Comparison of ENCODE assay signal across 20 mouse cellular contexts in the genomic region with DNA sequence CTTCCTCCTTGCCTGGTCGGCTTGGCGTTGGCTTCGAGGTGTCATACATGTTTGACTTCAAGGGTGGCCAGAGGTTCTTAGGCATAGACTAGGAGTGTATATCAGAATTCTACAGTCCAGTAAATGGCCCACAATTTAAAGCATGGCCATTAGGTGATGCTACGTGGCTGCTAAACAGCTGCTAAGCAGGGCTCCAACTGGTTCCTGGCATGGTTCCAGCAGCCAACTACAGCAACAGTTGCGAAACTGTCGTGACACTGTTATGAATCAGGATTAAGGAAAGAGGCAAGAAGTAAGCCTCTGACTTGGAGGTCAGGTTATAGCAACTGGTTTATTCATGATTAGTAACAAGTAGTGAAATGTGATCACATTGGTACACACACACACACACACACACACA.
"Had no signal": no experiment of that assay in that cellular context is flagged by ENCODE, and none has a peak within 500 bp of the region (broad histone marks: within the 10 kb centered on the region; RNA-seq: fewer than 3 reads in every experiment).

No protein-coding gene starts in this region.

- H3K27me3 ChIP-seq: limb, embryonic 13.5 days; lung, embryonic 15.5 days; neural tube, embryonic 13.5 days; stomach, embryonic 15.5 days had no signal

- H3K36me3 ChIP-seq: limb, embryonic 10.5 days; limb, embryonic 13.5 days; lung, embryonic 15.5 days; neural tube, embryonic 13.5 days; stomach, embryonic 15.5 days had no signal

- ATAC-seq: liver, postnatal 0 days had no signal

- DNase-seq: kidney, adult 8-10 months; kidney, postnatal 25 days; layer of hippocampus, adult 9-11 months; liver; liver, postnatal 0 days; lung, postnatal 10 days; lung, postnatal 4 days; midbrain, embryonic 14.5 days; retina, postnatal 1 day; right cerebral cortex, postnatal 25 days; spleen, adult 18-20 months; thymus, postnatal 36 days had no signal

- H3K4me1 ChIP-seq: limb, embryonic 10.5 days; limb, embryonic 13.5 days; lung, embryonic 15.5 days; neural tube, embryonic 13.5 days; stomach, embryonic 15.5 days had no signal

- H3K4me2 ChIP-seq: limb, embryonic 13.5 days; lung, embryonic 15.5 days; midbrain, embryonic 11.5 days; neural tube, embryonic 13.5 days; stomach, embryonic 15.5 days had no signal

- H3K4me3 ChIP-seq: layer of hippocampus, adult 2 months; limb, embryonic 10.5 days; limb, embryonic 13.5 days; lung, embryonic 15.5 days; neural tube, embryonic 13.5 days; stomach, embryonic 15.5 days had no signal

- H3K27ac ChIP-seq: layer of hippocampus, adult 2 months; limb, embryonic 10.5 days; limb, embryonic 13.5 days; liver, embryonic 14.5 days; lung, embryonic 15.5 days; neural tube, embryonic 13.5 days; stomach, embryonic 15.5 days had no signal

- H3K9ac ChIP-seq: limb, embryonic 13.5 days; liver, embryonic 14.5 days; liver, postnatal 0 days; lung, embryonic 15.5 days; neural tube, embryonic 13.5 days; stomach, embryonic 15.5 days had no signal
